Mouse (Mus musculus): ENCODE measurements around the gene Olfr344.

Gene Olfr344
- long read RNA-seq, experiment 1: 0 reads
- long read RNA-seq, experiment 2: 0 reads

DNA sequence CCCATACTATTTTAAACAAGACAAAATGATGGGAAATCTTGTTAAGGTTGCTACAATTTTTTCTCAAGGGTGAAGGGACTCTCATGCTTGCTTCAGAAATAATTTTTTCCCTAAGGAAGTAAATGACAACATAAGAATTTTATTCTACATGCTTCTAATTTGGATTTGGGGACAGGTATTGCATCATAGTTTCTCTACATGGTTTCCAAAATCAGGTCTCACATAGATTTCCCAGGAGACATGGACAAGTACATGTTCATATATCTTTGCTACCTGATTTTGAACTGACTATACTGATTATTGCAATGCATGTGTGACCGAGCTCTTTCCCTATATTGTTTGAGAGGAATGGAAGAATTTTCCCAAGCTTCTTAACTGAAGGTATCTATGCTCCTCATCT is at the start of gene Olfr344:
Gene Olfr344, plus strand, starts transcription at position 301 of the 400 bp plus-strand sequence.
- intact Hi-C loops (cut with DNase I): no loop called here

DNA sequence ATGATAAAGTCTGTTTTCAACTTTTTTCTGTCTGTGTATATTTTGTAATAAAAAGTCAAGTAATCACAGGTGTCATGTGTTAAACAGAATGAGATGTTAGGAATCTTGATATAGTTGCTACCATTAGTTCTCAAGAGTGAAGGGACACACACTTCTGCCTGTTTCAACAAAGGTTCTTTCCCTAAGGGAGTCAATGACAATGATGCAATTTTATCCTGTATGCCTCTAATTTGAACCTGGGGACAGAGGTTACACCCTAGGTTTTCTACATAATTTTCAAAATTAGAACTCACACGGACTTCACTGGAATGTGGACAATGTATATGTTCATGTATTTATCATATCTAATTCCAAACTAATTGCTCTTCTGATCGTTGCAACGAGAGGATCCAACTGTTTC is 41.8 kb upstream of the Olfr344 start, which contains the start of gene Olfr342:
Gene Olfr342, plus strand, starts transcription at position 301 of the 400 bp plus-strand sequence.
- intact Hi-C loops (cut with DNase I): no loop called here

DNA sequence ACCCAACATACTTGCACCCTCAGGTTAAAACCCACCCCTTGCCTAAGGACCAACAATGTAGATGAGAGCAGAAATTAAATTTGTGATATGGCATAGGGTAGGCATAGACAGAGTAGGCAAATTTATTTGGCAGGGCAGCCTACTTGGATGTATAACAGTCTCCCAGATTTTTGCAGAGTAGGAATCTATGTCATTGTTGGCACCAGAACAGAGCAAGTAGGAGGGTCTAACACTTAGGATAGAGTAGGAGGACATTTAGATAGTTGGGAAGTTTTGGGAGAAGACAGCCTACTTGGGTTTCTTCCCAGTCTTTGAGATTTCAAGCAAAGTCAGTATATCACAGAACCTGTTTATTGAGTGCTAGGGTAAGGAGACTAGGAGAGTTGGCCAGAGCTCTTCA is 1.3 kb upstream of the Olfr344 start:
- intact Hi-C loops (cut with DNase I): no loop called here

DNA sequence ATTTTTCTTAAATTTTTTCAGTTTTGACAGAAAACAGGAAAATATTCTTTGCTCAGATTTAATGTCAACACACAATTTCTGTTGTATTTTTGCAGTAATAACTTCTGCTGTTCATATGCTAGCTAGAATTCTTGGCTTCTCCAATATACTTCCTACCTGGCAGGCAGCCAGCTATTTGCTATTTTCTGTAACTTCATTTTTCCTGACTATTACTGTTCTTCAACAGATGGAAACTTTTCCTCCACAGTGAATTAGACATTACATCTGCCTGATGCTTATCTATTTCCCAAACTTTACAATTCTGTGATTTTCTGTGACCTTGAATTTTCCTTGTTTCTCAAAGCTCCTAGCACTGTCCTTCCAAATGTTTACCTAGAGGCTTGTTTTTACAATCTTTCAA is 560 bp downstream of the Olfr344 start:
- intact Hi-C loops (cut with DNase I): no loop called here

DNA sequence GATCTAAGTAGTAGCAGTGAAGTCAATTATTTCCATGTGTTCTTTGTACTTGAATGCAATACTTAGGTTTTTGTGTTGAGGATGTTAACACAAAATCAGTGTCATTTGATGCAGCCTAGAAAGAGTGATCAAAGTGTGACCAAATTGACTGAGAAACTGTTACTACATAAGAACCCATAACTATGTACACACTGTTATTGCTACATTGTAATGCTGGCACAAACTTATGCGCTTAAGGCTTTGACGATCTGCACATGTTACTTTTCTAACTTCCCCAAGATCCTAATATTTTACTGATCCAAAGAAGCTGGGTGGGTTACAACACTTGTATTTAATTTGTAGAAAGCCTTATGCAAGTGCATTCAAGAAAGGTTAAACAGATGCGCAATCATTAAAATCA is 1.4 kb downstream of the Olfr344 start:
- intact Hi-C loops (cut with DNase I): no loop called here
